Mouse (Mus musculus): Measurements from ENCODE around the gene Slc8b1.
"Not testable (repeated sequence)": the region's sequence is repeated elsewhere in the genome, so short reads cannot be mapped to it uniquely, and the experiment has no call there.

The Slc8b1 gene

GRCm38 (mm10) chr5:120495703-120496226 lies 15.2 kb upstream of the Slc8b1 start:
- no peak for DNase-seq (ENCODE audit: low spot score)

GRCm38 (mm10) chr5:120497071-120497470 lies 13.9 kb upstream of the Slc8b1 start:
- DNase-seq (ENCODE audit: low spot score), result no peak

GRCm38 (mm10) chr5:120499202-120499601 lies 11.8 kb upstream of the Slc8b1 start:
- no peak for DNase-seq (ENCODE audit: low spot score)

GRCm38 (mm10) chr5:120500609-120501008 lies 10.4 kb upstream of the Slc8b1 start:
- DNase-seq (ENCODE audit: low spot score), result not testable (repeated sequence)

- DNase-seq (ENCODE audit: low spot score), result no peak
These were observed 8.8 kb upstream of the Slc8b1 start for GRCm38 (mm10) chr5:120502147-120502621.

- no peak for DNase-seq (ENCODE audit: low spot score)
These were observed 8.3 kb upstream of the Slc8b1 start for GRCm38 (mm10) chr5:120502675-120503143.

GRCm38 (mm10) chr5:120503144-120503795 lies 7.7 kb upstream of the Slc8b1 start, which contains the start of gene Plbd2:
Gene Plbd2, minus strand, starts transcription at chr5:120503625.
- peak; percentile 74 for DNase-seq (ENCODE audit: low spot score)

- DNase-seq (ENCODE audit: low spot score), result peak; percentile 82
These were observed 5.6 kb upstream of the Slc8b1 start for GRCm38 (mm10) chr5:120505368-120505767.

- no peak for DNase-seq (ENCODE audit: low spot score)
These were observed 5.2 kb upstream of the Slc8b1 start for GRCm38 (mm10) chr5:120505781-120506180.

GRCm38 (mm10) chr5:120506490-120506889 lies 4.5 kb upstream of the Slc8b1 start:
- no peak for DNase-seq (ENCODE audit: low spot score)

- no peak for DNase-seq (ENCODE audit: low spot score)
These were observed 3.7 kb upstream of the Slc8b1 start for GRCm38 (mm10) chr5:120507311-120507710.

GRCm38 (mm10) chr5:120511643-120512220 lies 764 bp downstream of the Slc8b1 start:
- DNase-seq (ENCODE audit: low spot score), result peak; percentile 36

- no peak for DNase-seq (ENCODE audit: low spot score)
These were observed 2.1 kb downstream of the Slc8b1 start for GRCm38 (mm10) chr5:120512911-120513555.

GRCm38 (mm10) chr5:120514031-120514677 lies 3.2 kb downstream of the Slc8b1 start:
- DNase-seq (ENCODE audit: low spot score), result peak; percentile 59

- DNase-seq (ENCODE audit: low spot score), result peak; percentile 43
These were observed 3.8 kb downstream of the Slc8b1 start for GRCm38 (mm10) chr5:120514754-120515153.

- DNase-seq (ENCODE audit: low spot score), result no peak
These were observed 4.5 kb downstream of the Slc8b1 start for GRCm38 (mm10) chr5:120515451-120515850.

GRCm38 (mm10) chr5:120516221-120516984 lies 5.4 kb downstream of the Slc8b1 start:
- DNase-seq (ENCODE audit: low spot score), result peak; percentile 50

GRCm38 (mm10) chr5:120517552-120517951 lies 6.6 kb downstream of the Slc8b1 start:
- peak; percentile 41 for DNase-seq (ENCODE audit: low spot score)

- peak; percentile 23 for DNase-seq (ENCODE audit: low spot score)
These were observed 11.7 kb downstream of the Slc8b1 start for GRCm38 (mm10) chr5:120522649-120523048.

- no peak for DNase-seq (ENCODE audit: low spot score)
These were observed 13.8 kb downstream of the Slc8b1 start for GRCm38 (mm10) chr5:120524736-120525135.

- peak; percentile 18 for DNase-seq (ENCODE audit: low spot score)
These were observed 14.8 kb downstream of the Slc8b1 start for GRCm38 (mm10) chr5:120525737-120526136.
